Mouse (Mus musculus) megakaryocyte, embryonic 14.5 days (primary cell): Measurements from ENCODE around the gene Cmtm5.

Experiments
- FLI1 ChIP-seq: IDR thresholded peaks from 2 replicates; pipeline ENCODE4 v1.6.1; 2012; ENCODE audit warnings: low read length, inconsistent platforms, mixed read lengths
- GATA1 ChIP-seq: IDR thresholded peaks from 3 replicates; pipeline ENCODE4 v1.6.1; 2012; ENCODE audit warnings: mixed read lengths, low read length, inconsistent platforms, borderline replicate concordance

GRCm38 (mm10) chr14:54936831-54937160 is 735 bp downstream of the Cmtm5 start:
- TF ChIP-seq GATA1 (no peak), FLI1 (no peak)
